Comparison of ENCODE assay signal across 11 mouse cellular contexts in the genomic region with DNA sequence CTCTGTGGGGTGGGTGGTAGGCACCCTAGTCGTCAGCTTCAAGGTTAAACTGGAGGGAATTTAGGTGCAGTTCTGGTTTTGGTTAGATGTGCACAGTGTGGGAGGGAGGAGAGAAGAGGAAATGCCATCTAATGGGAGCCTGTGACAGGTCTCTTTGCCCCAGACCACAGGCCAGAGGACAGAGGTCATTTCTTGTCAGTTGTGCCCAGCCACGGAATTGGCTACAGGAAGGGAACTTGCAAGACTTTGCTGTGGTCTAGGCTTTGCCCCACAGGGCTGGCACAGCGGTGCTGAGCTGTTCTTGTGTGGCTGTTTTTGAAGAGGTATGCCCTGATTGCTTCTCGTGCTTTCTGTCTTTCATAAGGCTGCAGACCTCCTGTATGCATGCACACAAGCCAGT. TPM values are rescaled to one million over a fixed set of nuclear protein-coding genes. Genes with fewer than 3 reads are reported as not detected.
DNase-seq lines count a peak whose midpoint lies in the region; ATAC-seq and TF ChIP-seq lines count a peak whose summit lies in the region.
"Had no signal": no experiment of that assay in that cellular context is flagged by ENCODE, and none has a peak within 500 bp of the region (broad histone marks: within the 10 kb centered on the region; RNA-seq: fewer than 3 reads in every experiment).

No protein-coding gene starts in this region.

- DNase-seq in neural tube, embryonic 10.5 days (ENCODE audit: extremely low spot score, low spot score): no peak
- DNase-seq in forebrain, postnatal 0 days: no peak
- no peak for DNase-seq in cerebellum, postnatal 4 days (ENCODE audit: low spot score in 2 of 2)
- DNase-seq in right cerebral cortex, postnatal 4 days: no peak
- DNase-seq: gastrocnemius, postnatal 36 days; layer of hippocampus, postnatal 36 days had no signal

- no peak for TF ChIP-seq CTCF in forebrain, postnatal 0 days (IDR thresholded peaks at IDR 0.05; ENCODE audit: low read depth)
- no peak for TF ChIP-seq CTCF in intestine, postnatal 0 days (IDR thresholded peaks at IDR 0.05; ENCODE audit: low read depth)

- no peaks in the 10 kb centered on the region for H3K27me3 ChIP-seq in neural tube, embryonic 13.5 days
- no peaks in the 10 kb centered on the region for H3K27me3 ChIP-seq in forebrain, postnatal 0 days (ENCODE audit: insufficient read depth, low read length)
- no peaks in the 10 kb centered on the region for H3K27me3 ChIP-seq in intestine, postnatal 0 days (replicated peaks; ENCODE audit: control insufficient read depth, insufficient read depth, low read length)
- H3K27me3 ChIP-seq: embryonic facial prominence, embryonic 15.5 days had no signal

- 0 out of 2 replicates have a peak, but pooled peaks have one; percentile 6 for ATAC-seq in neural tube, embryonic 13.5 days (ENCODE audit: low read depth)
- peak; percentile 12; the same call in 1 of the 2 replicates for ATAC-seq in forebrain, postnatal 0 days
- no peak for ATAC-seq in intestine, postnatal 0 days
- ATAC-seq: inflammation-experienced regulatory T-cells, adult 6 months had no signal

- no peak overlapping the region for H3K4me3 ChIP-seq in neural tube, embryonic 13.5 days
- H3K4me3 ChIP-seq in forebrain, postnatal 0 days (ENCODE audit: low read depth, low read length): no peak overlapping the region
- H3K4me3 ChIP-seq in macrophage (ENCODE audit: inconsistent target): no peak overlapping the region
- H3K4me3 ChIP-seq in intestine, postnatal 0 days (ENCODE audit: low read depth, low read length): no peak overlapping the region
- H3K4me3 ChIP-seq: embryonic facial prominence, embryonic 15.5 days had no signal

- no peaks in the 10 kb centered on the region for H3K36me3 ChIP-seq in neural tube, embryonic 13.5 days
- no peaks in the 10 kb centered on the region for H3K36me3 ChIP-seq in forebrain, postnatal 0 days (ENCODE audit: insufficient read depth)
- no peaks in the 10 kb centered on the region for H3K36me3 ChIP-seq in macrophage (ENCODE audit: inconsistent target)
- H3K36me3 ChIP-seq in intestine, postnatal 0 days (ENCODE audit: control insufficient read depth, insufficient read depth): no peaks in the 10 kb centered on the region
- H3K36me3 ChIP-seq: embryonic facial prominence, embryonic 15.5 days had no signal

- H3K27ac ChIP-seq in neural tube, embryonic 13.5 days (replicated peaks): peak overlapping the region; percentile 64
- no peak overlapping the region for H3K27ac ChIP-seq in forebrain, postnatal 0 days (ENCODE audit: low read depth, low read length)
- peak overlapping the region; percentile 55 for H3K27ac ChIP-seq in macrophage
- no peak overlapping the region for H3K27ac ChIP-seq in intestine, postnatal 0 days (ENCODE audit: low read depth, low read length)
- H3K27ac ChIP-seq: embryonic facial prominence, embryonic 15.5 days had no signal

- no peak overlapping the region for H3K4me2 ChIP-seq in neural tube, embryonic 13.5 days
- no peak overlapping the region for H3K4me2 ChIP-seq in forebrain, postnatal 0 days (ENCODE audit: low read depth)
- H3K4me2 ChIP-seq in intestine, postnatal 0 days (replicated peaks; ENCODE audit: low read depth): no peak overlapping the region
- H3K4me2 ChIP-seq: embryonic facial prominence, embryonic 15.5 days had no signal

- WGBS in neural tube, embryonic 13.5 days: 64% methylated on average over 4 of the region's 4 CpGs
- 46% methylated on average over 4 of the region's 4 CpGs for WGBS in forebrain, postnatal 0 days
- WGBS in macrophage (ENCODE audit: missing documents): 0% methylated on average over 4 of the region's 4 CpGs
- 66% methylated on average over 4 of the region's 4 CpGs for WGBS in intestine, postnatal 0 days

- no peaks in the 10 kb centered on the region; the same call in 1 of the 2 replicates for H3K79me2 ChIP-seq in macrophage (ENCODE audit: inconsistent target)

- H3K9ac ChIP-seq in neural tube, embryonic 13.5 days: peak overlapping the region; percentile 50; the same call in 1 of the 2 replicates
- H3K9ac ChIP-seq in forebrain, postnatal 0 days: peak overlapping the region; percentile 6; the same call in 1 of the 2 replicates
- no peak overlapping the region for H3K9ac ChIP-seq in intestine, postnatal 0 days (ENCODE audit: low read depth, low read length)
- H3K9ac ChIP-seq: embryonic facial prominence, embryonic 15.5 days had no signal

- peaks cover 53% of the 10 kb centered on the region for H3K4me1 ChIP-seq in neural tube, embryonic 13.5 days (replicated peaks)
- H3K4me1 ChIP-seq in forebrain, postnatal 0 days (ENCODE audit: insufficient read depth): 0 out of 2 replicates have a peak, but pooled peaks cover 4% of the 10 kb centered on the region
- 0 out of 2 replicates have a peak, but pooled peaks cover 3% of the 10 kb centered on the region for H3K4me1 ChIP-seq in intestine, postnatal 0 days (replicated peaks; ENCODE audit: control insufficient read depth, insufficient read depth, low read length)

- H3K9me3 ChIP-seq in neural tube, embryonic 13.5 days: 0 out of 2 replicates have a peak, but pooled peaks cover 4% of the 10 kb centered on the region
- H3K9me3 ChIP-seq in forebrain, postnatal 0 days (ENCODE audit: low read length): no peaks in the 10 kb centered on the region
- 0 out of 2 replicates have a peak, but pooled peaks cover 4% of the 10 kb centered on the region for H3K9me3 ChIP-seq in intestine, postnatal 0 days (ENCODE audit: control insufficient read depth)
- H3K9me3 ChIP-seq: embryonic facial prominence, embryonic 15.5 days had no signal

RNA-seq across cellular contexts. Expression of gene Eipr1, which starts 48.8 kb away (rescaled TPM):
- 59.9 and 69.6 TPM in 2 replicates for polyA plus RNA-seq in neural tube, embryonic 13.5 days (2015; fragmentation: Nextera tagmentation; extraction: Ambion mirVana)
- 60.8 and 63.6 TPM in 2 replicates for total RNA-seq in forebrain, postnatal 0 days (2014; rRNA removed)
- 66.6 and 78.7 TPM in 2 replicates for polyA plus RNA-seq in forebrain, postnatal 0 days (2015; fragmentation: Nextera tagmentation; extraction: Ambion mirVana)
- total RNA-seq in macrophage (2018; cell fraction: chromatin; rRNA removed): 10 to 100 TPM; 18.6 to 42.8 (median 30.7) TPM
- total RNA-seq in macrophage (2018; cell fraction: cytosol; rRNA removed): 10 to 100 TPM in 25 of 26 experiments, 1 to 10 TPM in 1; 9.5 to 19.6 (median 14.3) TPM
- 10 to 100 TPM; 12.6 to 33.5 (median 24.4) TPM for total RNA-seq in macrophage (2018; cell fraction: nucleus; rRNA removed)
- 8.4 to 17.5 TPM (median 16.8 TPM) in 3 replicates for polyA plus RNA-seq in macrophage (2018)
- 23.0 and 23.3 TPM in 2 replicates for polyA plus RNA-seq in intestine, postnatal 0 days (2015; fragmentation: Nextera tagmentation; extraction: Ambion mirVana)

RNA-seq across cellular contexts. Expression of gene Trappc12, which starts 50.2 kb away (rescaled TPM):
- polyA plus RNA-seq in neural tube, embryonic 13.5 days (2015; fragmentation: Nextera tagmentation; extraction: Ambion mirVana): 36.5 and 40.5 TPM in 2 replicates
- 49.1 and 55.6 TPM in 2 replicates for total RNA-seq in forebrain, postnatal 0 days (2014; rRNA removed)
- 32.0 and 37.8 TPM in 2 replicates for polyA plus RNA-seq in forebrain, postnatal 0 days (2015; fragmentation: Nextera tagmentation; extraction: Ambion mirVana)
- total RNA-seq in macrophage (2018; cell fraction: chromatin; rRNA removed): 10 to 100 TPM; 19.4 to 85.0 (median 58.3) TPM
- total RNA-seq in macrophage (2018; cell fraction: cytosol; rRNA removed): 10 to 100 TPM; 12.2 to 27.2 (median 19.0) TPM
- total RNA-seq in macrophage (2018; cell fraction: nucleus; rRNA removed): 10 to 100 TPM; 16.4 to 59.1 (median 37.8) TPM
- 18.0 to 21.8 TPM (median 20.5 TPM) in 3 replicates for polyA plus RNA-seq in macrophage (2018)
- 15.3 and 16.9 TPM in 2 replicates for polyA plus RNA-seq in intestine, postnatal 0 days (2015; fragmentation: Nextera tagmentation; extraction: Ambion mirVana)

Comparison
In these comparisons a context has a peak if more than half of its experiments do, and no peak if none do; other contexts are left out.
1. H3K27ac ChIP-seq: peak in neural tube, embryonic 13.5 days (single experiment) and macrophage (single experiment); none in forebrain, postnatal 0 days (single experiment) and intestine, postnatal 0 days (single experiment).